Mouse (Mus musculus): ENCODE results near the gene Ptcd1. TPM values are rescaled to one million over a fixed set of nuclear protein-coding genes. Genes with fewer than 3 reads are reported as not detected.

The Ptcd1 gene
- polyA plus RNA-seq, 1 experiment from 2014 or later = 12.6 TPM

DNA sequence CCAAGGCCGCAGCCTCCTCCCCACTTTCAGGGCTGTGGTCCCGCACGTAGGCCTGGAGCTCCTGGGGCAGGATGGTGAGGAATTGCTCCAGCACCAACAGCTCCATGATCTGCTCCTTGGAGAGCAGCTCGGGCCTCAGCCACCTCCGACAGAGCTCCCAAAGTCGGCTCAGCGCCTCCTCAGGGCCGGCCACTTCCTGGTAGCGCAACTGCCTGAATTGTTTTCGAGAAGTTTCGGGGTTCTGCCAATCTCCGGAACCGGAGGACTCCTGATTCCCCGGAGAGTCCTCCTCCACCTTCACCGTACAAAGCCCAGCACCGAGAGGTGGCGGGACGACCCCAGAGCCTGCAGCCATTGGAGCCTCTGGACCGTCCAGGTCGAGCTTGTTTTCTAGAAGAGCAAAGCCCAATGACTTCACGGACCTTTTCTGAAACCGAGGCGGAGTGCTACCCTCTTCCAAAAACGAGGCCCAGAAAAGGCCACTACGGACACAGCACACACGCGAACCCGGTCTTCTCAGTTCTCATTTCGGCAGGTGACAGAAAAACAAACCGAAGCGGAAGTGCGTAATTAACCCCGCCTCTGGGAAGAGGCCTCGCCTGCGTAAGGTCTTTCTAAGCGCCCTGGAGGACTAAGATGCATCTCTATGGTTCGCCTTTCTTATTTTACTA is 34.5 kb upstream of the Ptcd1 start, which contains the start of gene Zkscan14:
TSS of gene Zkscan14 (minus strand) at position 548 of the 671 bp plus-strand sequence.
- Histone ChIP-seq H3K9ac (peak within 1 kb of the TSS; percentile 93), H3K9me3 (replicated peaks) (no peaks in the 10 kb centered on the region), H3K27ac (peak within 1 kb of the TSS; percentile 83), H3K4me2 (peak within 1 kb of the TSS; percentile 80), H3K4me3 (peak within 1 kb of the TSS; percentile 94), H3K27me3 (replicated peaks) (no peaks in the 10 kb centered on the region), H3K36me3 (peaks cover 19% of the 10 kb centered on the region), H3K4me1 (peaks cover 46% of the 10 kb centered on the region)
- peak; percentile 32 for ATAC-seq
- 1% methylated on average over 37 of the region's 37 CpGs for WGBS (ENCODE audit: insufficient replicate concordance)

DNA sequence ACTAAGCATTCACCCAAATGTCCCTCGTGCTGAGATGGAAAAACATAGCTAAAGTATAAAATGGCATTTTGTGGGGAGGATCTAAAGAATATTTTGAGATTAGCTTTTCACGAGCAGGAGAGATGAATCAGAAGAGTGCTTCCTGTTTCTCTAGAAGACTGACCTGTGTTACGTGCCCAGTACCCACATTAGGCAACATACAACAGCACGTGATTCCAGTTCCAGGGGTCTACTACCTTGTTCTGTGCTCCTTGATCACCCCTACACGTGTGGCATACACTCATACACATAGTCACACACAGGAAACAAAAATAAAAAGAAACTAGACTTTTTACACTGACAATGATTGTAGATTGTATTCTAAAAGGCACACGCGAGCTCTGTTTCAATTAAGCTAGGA is 33.5 kb upstream of the Ptcd1 start:
- no peak for ATAC-seq
- WGBS (ENCODE audit: insufficient replicate concordance) = 67% methylated on average over 7 of the region's 7 CpGs
- peak overlapping the region; percentile 93; the same call in 1 of the 2 replicates for H3K9ac ChIP-seq
- peak overlapping the region; percentile 77 for H3K4me2 ChIP-seq
- H3K9me3 ChIP-seq (replicated peaks) = no peaks in the 10 kb centered on the region
- peak overlapping the region; percentile 94 for H3K4me3 ChIP-seq
- no peaks in the 10 kb centered on the region for H3K27me3 ChIP-seq (replicated peaks)
- H3K4me1 ChIP-seq = peaks cover 39% of the 10 kb centered on the region
- H3K27ac ChIP-seq = no peak overlapping the region
- H3K36me3 ChIP-seq = peaks cover 28% of the 10 kb centered on the region

DNA sequence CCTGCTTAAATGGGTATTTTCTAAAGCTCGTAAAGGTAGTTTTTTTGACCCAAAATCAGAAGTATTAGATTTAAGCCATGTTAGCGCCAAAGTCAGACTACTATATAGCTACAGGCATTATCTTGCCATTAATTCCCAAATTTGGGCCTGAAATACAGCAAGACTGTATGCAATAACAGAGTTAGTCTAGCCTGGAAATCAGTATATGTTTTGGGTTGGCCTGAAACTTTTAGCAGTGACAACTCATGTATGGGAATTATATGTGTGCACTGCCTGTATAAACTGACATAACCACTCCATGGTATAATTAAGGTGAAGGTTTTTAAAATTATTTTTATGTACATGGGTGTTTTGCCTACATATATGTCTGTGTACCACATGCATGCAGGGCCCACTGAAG is 25.1 kb upstream of the Ptcd1 start, which contains the start of gene Atp5j2:
TSS of gene Atp5j2 (minus strand) at position 101 of the 400 bp plus-strand sequence.
- peaks cover 54% of the 10 kb centered on the region for H3K36me3 ChIP-seq
- ATAC-seq = no peak
- 83% methylated on average over 2 of the region's 2 CpGs for WGBS (ENCODE audit: insufficient replicate concordance)

DNA sequence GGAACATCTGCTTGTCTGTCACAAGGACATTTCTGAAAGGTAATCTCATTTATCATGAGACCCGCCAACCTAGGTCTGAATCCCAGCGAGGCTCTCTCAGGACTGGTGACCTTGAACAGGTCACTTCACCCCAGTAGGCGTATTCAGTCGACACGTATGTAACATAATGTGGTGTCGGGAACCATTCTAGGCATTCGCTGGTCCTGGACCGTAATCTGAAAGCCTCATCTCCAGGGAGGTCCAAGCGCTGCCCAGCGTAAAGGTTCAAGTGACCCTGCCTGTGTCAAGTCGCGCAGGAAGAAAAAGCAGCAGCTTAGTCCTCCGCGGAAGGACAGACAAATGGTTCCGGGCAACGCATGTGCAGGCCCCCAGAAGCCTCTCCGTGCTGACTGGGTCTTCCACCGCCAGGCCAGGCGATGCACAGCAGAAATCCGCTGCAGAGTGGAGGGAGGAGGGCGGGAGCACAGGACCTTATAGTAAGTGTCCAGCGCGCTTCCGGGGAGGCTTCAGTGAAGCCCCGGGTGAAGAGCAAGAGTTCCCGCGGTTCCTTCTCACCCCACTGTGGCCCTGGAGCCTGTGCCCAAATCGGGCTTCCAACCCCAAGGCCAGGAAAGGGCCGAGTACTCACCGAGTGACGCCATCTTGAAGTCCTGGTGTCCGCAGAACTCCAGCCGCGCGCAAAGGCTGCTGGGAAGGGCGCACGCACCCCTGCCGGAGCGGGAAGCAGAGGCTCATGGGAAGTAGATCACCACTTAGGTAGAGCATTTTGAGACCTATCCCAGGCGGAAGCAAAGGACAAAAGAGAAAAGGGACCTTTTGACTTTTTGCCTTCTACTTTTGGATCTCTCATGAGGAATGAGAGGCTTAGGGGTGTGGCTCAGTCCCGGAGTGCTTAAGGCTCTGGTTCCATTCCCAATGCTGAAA is 24.2 kb upstream of the Ptcd1 start:
- H3K4me1 ChIP-seq = peaks cover 34% of the 10 kb centered on the region
- peaks cover 57% of the 10 kb centered on the region for H3K36me3 ChIP-seq
- WGBS (ENCODE audit: insufficient replicate concordance) = under 1% methylated on average over 41 of the region's 41 CpGs
- H3K9me3 ChIP-seq (replicated peaks) = no peaks in the 10 kb centered on the region
- H3K4me2 ChIP-seq = peak overlapping the region; percentile 89
- H3K27me3 ChIP-seq (replicated peaks) = no peaks in the 10 kb centered on the region
- peak overlapping the region; percentile 93 for H3K4me3 ChIP-seq
- H3K9ac ChIP-seq = peak overlapping the region; percentile 89
- peak; percentile 86 for ATAC-seq
- H3K27ac ChIP-seq = peak overlapping the region; percentile 76

More for the DNA sequence above, 25.1 kb upstream of the Ptcd1 start, which contains the start of gene Atp5j2:
- H3K9me3 ChIP-seq (replicated peaks) = no peaks in the 10 kb centered on the region
- H3K4me3 ChIP-seq = peak within 1 kb of the TSS; percentile 93
- peak within 1 kb of the TSS; percentile 76 for H3K27ac ChIP-seq
- H3K4me2 ChIP-seq = peak within 1 kb of the TSS; percentile 89
- no peaks in the 10 kb centered on the region for H3K27me3 ChIP-seq (replicated peaks)
- peak within 1 kb of the TSS; percentile 89 for H3K9ac ChIP-seq
- peaks cover 30% of the 10 kb centered on the region for H3K4me1 ChIP-seq

DNA sequence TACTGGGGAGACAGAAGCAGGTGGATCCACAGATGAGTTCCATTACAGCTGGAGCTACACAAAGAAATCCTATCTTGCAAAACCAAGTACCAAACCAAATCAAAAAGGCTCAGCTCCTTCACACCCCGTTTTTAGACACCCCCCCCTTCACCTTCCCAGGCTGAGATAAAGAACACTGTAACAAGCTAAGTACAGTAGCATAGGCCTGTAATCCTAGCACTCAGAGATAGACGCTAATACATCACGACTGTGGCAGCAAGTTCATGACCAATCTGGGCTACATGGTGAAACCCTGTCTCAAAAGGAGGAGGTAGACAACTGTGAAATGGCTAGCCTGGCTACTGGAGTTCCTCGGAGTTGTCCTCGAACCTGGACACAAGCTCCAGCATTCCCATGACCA is 23.5 kb upstream of the Ptcd1 start:
- peak overlapping the region; percentile 89 for H3K4me2 ChIP-seq
- H3K27me3 ChIP-seq (replicated peaks) = no peaks in the 10 kb centered on the region
- H3K4me3 ChIP-seq = peak overlapping the region; percentile 93
- H3K9me3 ChIP-seq (replicated peaks) = no peaks in the 10 kb centered on the region
- H3K4me1 ChIP-seq = peaks cover 34% of the 10 kb centered on the region
- ATAC-seq = peak; percentile 50
- peak overlapping the region; percentile 89 for H3K9ac ChIP-seq
- peak overlapping the region; percentile 76 for H3K27ac ChIP-seq
- H3K36me3 ChIP-seq = peaks cover 57% of the 10 kb centered on the region
- 24% methylated on average over 5 of the region's 5 CpGs for WGBS (ENCODE audit: insufficient replicate concordance)

DNA sequence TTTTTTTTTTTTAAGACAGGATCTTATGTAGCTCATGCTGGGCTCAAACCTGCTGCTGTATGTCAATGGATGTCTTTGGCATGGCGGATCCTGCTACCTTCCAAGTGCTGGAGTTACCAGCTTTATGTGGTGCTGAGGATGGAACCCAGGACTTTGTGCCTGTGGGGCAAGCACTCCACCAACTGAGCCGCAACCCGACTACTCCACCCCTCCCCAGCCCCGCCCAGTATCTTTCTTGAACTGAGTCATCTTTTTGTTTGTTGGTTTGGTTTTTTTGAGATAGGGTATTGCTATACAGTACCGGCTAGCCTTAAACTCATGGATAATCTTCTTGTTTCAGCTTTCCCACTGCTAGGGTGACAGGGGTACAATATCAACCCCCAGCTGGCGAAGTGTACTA is 22.5 kb upstream of the Ptcd1 start:
- 45% methylated on average over 6 of the region's 6 CpGs for WGBS (ENCODE audit: insufficient replicate concordance)
- peaks cover 34% of the 10 kb centered on the region for H3K4me1 ChIP-seq
- no peaks in the 10 kb centered on the region for H3K9me3 ChIP-seq (replicated peaks)
- no peaks in the 10 kb centered on the region for H3K27me3 ChIP-seq (replicated peaks)
- peak overlapping the region; percentile 89; the same call in 1 of the 2 replicates for H3K9ac ChIP-seq
- ATAC-seq = peak; percentile 55; the same call in 1 of the 2 replicates
- H3K4me2 ChIP-seq = peak overlapping the region; percentile 89
- peak overlapping the region; percentile 76 for H3K27ac ChIP-seq
- H3K4me3 ChIP-seq = peak overlapping the region; percentile 93
- H3K36me3 ChIP-seq = peaks cover 57% of the 10 kb centered on the region

DNA sequence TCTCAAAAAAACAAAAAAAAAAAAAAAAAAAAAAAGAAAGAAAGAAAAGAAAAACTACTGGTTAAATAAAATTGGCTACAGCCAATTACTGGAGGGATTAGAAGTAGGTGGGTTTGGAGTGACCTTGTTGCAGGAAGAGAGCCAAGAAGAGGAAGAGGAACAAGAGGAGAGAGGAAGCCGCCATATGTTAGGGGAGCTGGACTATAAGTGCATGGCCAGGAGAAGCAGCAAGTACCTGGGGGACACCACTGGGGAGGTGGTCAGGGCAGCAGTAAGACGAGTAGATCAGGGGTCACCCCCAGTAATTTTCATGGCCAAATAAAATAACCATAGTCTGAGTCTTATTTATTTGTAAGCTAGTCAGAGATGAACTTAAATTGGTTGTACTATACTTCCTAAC is 18.3 kb upstream of the Ptcd1 start:
- no peak overlapping the region for H3K9ac ChIP-seq
- peaks cover 21% of the 10 kb centered on the region for H3K4me1 ChIP-seq
- H3K27me3 ChIP-seq (replicated peaks) = no peaks in the 10 kb centered on the region
- no peak overlapping the region for H3K27ac ChIP-seq
- no peak overlapping the region for H3K4me2 ChIP-seq
- peaks cover 89% of the 10 kb centered on the region for H3K36me3 ChIP-seq
- H3K4me3 ChIP-seq = no peak overlapping the region
- 79% methylated on average over 2 of the region's 2 CpGs for WGBS (ENCODE audit: insufficient replicate concordance)
- H3K9me3 ChIP-seq (replicated peaks) = no peaks in the 10 kb centered on the region
- ATAC-seq = no peak

DNA sequence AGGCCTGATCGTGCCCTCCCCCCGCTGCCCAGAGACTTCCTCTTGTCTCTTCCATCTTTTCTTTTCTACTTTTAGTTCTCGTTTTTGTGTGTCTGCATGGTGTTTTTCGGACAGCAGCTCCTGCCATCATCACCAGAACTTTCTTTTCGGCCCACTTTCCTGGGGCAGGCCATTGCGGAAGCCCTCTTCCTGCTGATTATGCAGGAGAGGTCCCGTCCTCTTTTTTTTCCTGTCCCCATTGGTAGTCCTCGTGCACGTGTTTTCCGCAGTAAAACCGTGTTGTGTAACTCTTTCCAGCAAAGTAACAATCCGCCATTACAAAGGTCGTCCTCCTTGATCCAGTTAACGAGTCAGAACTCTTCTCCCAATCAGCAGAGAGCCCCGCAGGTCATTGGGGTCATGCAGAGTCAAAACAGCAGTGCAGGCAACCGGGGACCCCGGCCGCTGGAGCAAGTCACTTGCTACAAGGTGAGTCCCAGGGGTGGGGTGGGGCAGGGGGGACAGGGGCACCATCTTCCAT is 11.6 kb upstream of the Ptcd1 start:
- Histone ChIP-seq H3K4me3 (no peak overlapping the region), H3K36me3 (peaks cover 100% of the 10 kb centered on the region), H3K4me2 (no peak overlapping the region), H3K4me1 (no peaks in the 10 kb centered on the region), H3K27ac (0 out of 2 replicates have a peak overlapping the region, but pooled peaks have one; percentile 21), H3K9ac (no peak overlapping the region), H3K9me3 (replicated peaks) (no peaks in the 10 kb centered on the region), H3K27me3 (replicated peaks) (no peaks in the 10 kb centered on the region)
- ATAC-seq = no peak
- 78% methylated on average over 18 of the region's 18 CpGs for WGBS (ENCODE audit: insufficient replicate concordance)

DNA sequence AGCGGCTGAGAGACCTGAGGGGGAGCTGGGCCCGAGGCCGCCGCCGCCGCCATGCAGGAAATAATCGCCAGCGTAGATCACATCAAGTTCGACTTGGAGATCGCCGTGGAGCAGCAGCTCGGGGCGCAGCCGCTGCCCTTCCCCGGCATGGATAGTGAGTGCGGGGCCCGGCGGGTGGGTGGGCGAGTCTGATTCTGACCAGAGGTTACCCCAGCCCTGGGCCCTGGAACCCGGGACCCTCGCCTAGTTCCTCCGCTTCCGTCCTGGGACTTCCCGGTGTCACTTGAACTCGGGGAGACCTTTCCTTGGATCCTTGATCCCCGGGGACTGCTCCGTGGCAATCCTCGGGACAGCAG is 376 bp upstream of the Ptcd1 start:
- Histone ChIP-seq H3K9me3 (replicated peaks) (no peaks in the 10 kb centered on the region), H3K4me2 (peak overlapping the region; percentile 76), H3K4me3 (peak overlapping the region; percentile 99), H3K4me1 (peaks cover 41% of the 10 kb centered on the region), H3K27ac (peak overlapping the region; percentile 90), H3K36me3 (peaks cover 58% of the 10 kb centered on the region), H3K9ac (peak overlapping the region; percentile 98), H3K27me3 (replicated peaks) (no peaks in the 10 kb centered on the region)
- 0% methylated on average over 28 of the region's 28 CpGs for WGBS (ENCODE audit: insufficient replicate concordance)
- peak; percentile 10 for ATAC-seq

DNA sequence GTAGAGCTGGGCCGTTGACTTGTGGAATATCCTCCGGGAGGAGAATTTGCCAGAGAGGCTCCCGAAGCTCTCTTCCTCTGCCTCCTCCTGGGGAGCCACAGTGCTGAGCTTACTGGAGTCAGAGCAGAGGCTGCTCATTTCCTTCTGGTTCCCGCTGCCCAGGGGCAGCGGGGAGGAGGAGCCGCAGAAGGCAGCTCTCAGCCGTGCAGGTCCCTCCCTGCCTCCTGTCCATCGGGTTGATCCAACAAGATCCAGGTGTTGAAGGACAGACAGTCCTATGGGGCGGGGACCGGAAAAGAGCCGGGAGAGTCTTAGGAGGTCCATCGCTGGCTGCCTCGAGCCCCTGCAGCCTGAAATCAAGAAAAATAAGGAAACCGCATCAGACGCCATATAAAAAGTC is 1.7 kb downstream of the Ptcd1 start:
- H3K27ac ChIP-seq = 0 out of 2 replicates have a peak overlapping the region, but pooled peaks have one; percentile 23
- no peak for ATAC-seq
- no peaks in the 10 kb centered on the region for H3K9me3 ChIP-seq (replicated peaks)
- no peak overlapping the region; the same call in 1 of the 2 replicates for H3K9ac ChIP-seq
- H3K27me3 ChIP-seq (replicated peaks) = no peaks in the 10 kb centered on the region
- peaks cover 57% of the 10 kb centered on the region for H3K36me3 ChIP-seq
- WGBS (ENCODE audit: insufficient replicate concordance) = 88% methylated on average over 15 of the region's 15 CpGs
- H3K4me1 ChIP-seq = peaks cover 41% of the 10 kb centered on the region
- H3K4me3 ChIP-seq = 0 out of 2 replicates have a peak overlapping the region, but pooled peaks have one; percentile 99
- H3K4me2 ChIP-seq = peak overlapping the region; percentile 76

DNA sequence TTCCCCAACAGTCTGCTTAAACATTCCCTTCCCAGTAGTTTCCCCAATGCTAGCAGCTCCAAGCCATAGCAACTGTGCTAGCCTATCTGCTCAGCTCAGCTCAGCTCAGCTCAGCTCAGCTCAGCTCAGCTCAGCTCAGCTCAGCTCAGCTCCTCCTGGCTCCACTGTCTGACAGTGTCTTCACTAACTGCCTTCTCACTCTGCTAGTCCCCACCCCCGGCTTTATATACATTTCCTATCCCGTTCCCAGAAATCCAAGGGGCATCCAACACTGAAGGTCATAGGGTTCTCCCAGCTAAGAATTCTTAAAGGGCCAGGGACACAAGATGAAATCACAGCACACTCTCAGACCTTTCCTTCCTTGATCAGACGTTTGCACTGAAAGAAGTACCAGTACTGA is 2.2 kb downstream of the Ptcd1 start:
- peaks cover 59% of the 10 kb centered on the region for H3K36me3 ChIP-seq
- H3K4me2 ChIP-seq = peak overlapping the region; percentile 76; the same call in 1 of the 2 replicates
- H3K9me3 ChIP-seq (replicated peaks) = no peaks in the 10 kb centered on the region
- H3K27me3 ChIP-seq (replicated peaks) = no peaks in the 10 kb centered on the region
- H3K4me1 ChIP-seq = peaks cover 41% of the 10 kb centered on the region
- WGBS (ENCODE audit: insufficient replicate concordance) = 74% methylated on average over 3 of the region's 3 CpGs
- ATAC-seq = no peak
- no peak overlapping the region for H3K27ac ChIP-seq
- no peak overlapping the region for H3K4me3 ChIP-seq
- no peak overlapping the region for H3K9ac ChIP-seq
